Mouse (Mus musculus) thymus, adult 2 months (tissue): Measurements from ENCODE around the gene Hoxc12.

Experiments
- CTCF ChIP-seq: fragments of 200-500 bp; IDR thresholded peaks from 2 replicates; pipeline ENCODE4 v1.5.1; 2012; ENCODE audit warnings: mild to moderate bottlenecking, control low read depth, low read length, moderate library complexity, borderline replicate concordance; ENCODE audit not compliant: control insufficient read depth, poor library complexity, insufficient read depth; ENCODE audit errors: extremely low read depth
- POLR2A ChIP-seq: fragments of 200-500 bp; IDR thresholded peaks from 2 replicates; pipeline ENCODE4 v1.6.1; 2012; ENCODE audit warnings: mild to moderate bottlenecking, low read length, control low read depth, moderate library complexity; ENCODE audit not compliant: control insufficient read depth, poor library complexity, insufficient read depth; ENCODE audit errors: extremely low read depth

- TF ChIP-seq CTCF (no peak), POLR2A (no peak)
Measured at GRCm38 (mm10) chr15:102969296-102969695, 32.7 kb downstream of the Hoxc12 start.
